Mouse (Mus musculus) MN1 (cell line): Measurements from ENCODE around the gene Srrm1.
"Not testable (repeated sequence)": the region's sequence is repeated elsewhere in the genome, so short reads cannot be mapped to it uniquely, and the experiment has no call there.

Experiments
- DNase-seq: peaks from one replicate; pipeline ENCODE4 v3.0.0-alpha.2; 2016; ENCODE audit warnings: low spot score

Srrm1 gene

GRCm38 (mm10) chr4:135300248-135301041 lies 52.7 kb downstream of the Srrm1 start:
- no peak for DNase-seq

GRCm38 (mm10) chr4:135298680-135299079 lies 54.4 kb downstream of the Srrm1 start:
- no peak for DNase-seq

DNA sequence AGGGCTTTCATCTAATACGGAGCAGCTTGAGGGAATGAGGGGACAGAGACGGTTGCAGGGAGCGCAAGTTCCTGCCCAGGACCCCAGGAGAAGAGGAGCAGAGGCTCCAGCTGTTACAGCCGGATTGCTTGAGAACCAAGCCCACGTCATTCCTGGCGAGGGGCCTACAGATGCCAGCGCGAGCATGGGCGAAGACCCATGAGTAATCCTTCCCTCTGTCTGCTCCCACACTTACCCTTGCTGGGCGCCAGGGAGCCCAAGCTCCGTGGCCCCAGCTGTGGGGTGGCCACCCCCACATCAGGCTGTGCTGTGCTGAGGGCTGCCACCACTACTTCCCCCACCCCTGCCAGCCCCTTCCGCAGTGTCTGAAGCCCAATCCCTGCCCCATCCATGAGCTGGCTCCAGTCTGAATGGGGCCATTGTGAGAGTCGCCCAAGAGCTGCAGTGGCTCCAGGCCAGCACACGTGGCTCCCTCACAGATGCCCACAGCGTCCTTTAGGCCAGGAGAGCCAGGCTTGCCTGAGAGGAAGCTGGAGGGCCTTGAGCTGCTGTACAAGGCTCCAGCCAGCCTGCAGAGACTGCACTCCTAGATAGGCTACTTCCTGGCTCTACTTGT lies 55.1 kb downstream of the Srrm1 start:
- DNase-seq = peak; percentile 68

DNA sequence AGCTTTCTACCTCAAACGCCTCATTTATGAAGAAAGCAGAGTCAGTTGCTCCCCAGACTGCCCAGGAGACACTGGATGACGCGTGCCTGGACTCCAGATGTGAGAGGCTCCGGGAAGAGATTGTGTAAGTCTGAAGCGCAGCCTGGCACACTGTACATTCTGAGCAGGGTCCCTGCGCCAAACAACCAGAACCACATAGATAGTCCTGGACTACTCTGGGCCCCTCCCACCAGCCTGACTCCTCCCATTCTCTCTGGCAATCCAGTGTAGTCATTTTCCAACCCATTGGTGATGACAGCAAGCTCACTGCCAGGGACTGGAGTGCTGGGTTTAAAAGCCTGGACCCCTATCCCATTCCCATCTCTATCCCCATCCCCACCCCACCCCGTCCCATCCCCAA lies 56.0 kb downstream of the Srrm1 start:
- no peak for DNase-seq

DNA sequence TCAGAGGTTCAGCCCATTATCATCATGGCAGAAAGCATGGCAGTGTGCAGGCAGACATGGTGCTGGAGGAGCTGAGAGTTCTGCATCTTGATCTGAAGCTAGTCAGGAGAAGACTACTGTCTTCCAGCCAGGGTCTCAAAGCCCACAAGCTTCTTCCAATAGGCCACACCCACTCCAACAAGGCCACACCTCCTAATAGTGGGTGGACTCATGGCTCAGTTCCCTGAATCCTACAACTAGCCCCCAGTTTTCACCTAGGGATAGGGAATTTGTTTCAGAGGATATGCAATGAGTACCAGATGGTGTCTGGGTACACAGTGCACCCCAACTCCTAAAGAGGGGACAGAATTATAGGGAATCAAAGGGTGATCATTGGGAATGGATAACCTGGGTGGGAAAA lies 56.6 kb downstream of the Srrm1 start:
- no peak for DNase-seq

- DNase-seq = no peak
Measured at GRCm38 (mm10) chr4:135293813-135294212, 59.3 kb downstream of the Srrm1 start.

GRCm38 (mm10) chr4:135292477-135293089 lies 60.5 kb downstream of the Srrm1 start:
- no peak for DNase-seq

DNA sequence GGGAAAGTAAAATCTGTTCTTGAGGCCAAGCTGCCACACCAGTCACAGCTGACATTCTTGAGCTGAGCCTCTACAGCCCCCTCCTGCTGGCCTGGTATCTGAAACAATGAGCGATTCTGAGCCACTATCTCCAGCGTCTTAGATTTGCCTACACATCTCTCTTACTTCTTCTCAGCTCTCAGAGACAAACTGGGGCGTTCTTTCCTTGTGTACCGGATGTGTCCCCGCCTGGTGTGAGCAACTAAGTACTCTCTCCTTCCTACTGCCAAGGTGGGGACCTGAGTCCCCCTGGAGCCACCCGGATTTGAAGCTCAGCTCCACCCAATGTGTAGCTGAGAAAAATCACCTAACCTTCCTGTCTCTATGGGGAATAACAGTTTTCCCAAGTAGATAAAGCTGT lies 61.3 kb downstream of the Srrm1 start:
- DNase-seq = no peak

DNA sequence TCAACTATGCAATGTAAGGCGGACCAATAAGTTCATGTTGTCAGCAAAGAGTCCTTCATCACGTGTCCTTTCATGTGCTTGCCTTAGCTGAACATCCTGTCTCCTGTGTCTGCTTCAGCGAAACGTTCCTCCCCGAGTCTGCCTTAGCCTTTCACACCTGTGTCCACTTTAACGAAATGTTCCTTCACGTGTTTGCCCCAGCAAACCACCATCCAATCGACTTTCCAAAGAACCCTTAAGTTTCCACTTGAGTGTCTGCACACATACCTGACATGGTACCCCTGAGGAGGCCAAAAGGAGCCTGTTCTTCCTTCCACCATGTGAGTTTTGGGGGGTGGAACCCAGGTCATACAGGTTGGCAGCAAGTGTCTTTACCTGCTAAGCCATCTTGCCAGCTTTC lies 61.9 kb downstream of the Srrm1 start:
- no peak for DNase-seq

- no peak for DNase-seq
Measured at GRCm38 (mm10) chr4:135287975-135288374, 65.1 kb downstream of the Srrm1 start.

DNA sequence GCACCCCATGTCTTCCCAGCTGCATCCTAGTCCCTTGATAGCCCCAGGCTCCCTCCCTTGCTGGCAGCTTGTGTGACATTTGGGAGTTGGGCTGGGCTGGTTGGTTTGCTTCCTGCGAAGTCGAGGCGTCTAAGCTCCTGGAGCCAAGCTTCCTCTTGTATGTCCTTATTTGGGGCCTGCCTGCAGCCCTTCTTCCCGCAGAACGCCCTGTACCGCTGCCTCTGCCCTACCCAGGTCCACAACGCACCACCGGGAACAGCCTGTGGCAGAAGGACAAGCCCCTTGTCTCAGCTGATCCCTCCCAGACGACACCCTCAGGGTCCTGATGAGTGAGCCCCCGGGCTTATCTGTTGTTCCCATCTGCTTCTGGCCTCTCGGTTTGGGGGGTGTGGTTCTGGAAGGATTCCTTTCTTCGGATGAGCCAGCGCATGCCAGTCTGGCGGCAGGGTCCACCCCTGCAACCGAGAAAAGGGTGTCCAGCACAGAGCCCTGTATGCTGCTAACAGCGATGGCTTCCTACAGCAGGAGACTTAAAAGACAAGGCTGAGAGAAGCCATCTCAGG lies 66.2 kb downstream of the Srrm1 start:
- peak; percentile 67 for DNase-seq

GRCm38 (mm10) chr4:135286033-135286622 lies 67.0 kb downstream of the Srrm1 start:
- DNase-seq = peak; percentile 35

GRCm38 (mm10) chr4:135285436-135285835 lies 67.7 kb downstream of the Srrm1 start:
- DNase-seq = no peak

GRCm38 (mm10) chr4:135283875-135284274 lies 69.2 kb downstream of the Srrm1 start:
- no peak for DNase-seq

DNA sequence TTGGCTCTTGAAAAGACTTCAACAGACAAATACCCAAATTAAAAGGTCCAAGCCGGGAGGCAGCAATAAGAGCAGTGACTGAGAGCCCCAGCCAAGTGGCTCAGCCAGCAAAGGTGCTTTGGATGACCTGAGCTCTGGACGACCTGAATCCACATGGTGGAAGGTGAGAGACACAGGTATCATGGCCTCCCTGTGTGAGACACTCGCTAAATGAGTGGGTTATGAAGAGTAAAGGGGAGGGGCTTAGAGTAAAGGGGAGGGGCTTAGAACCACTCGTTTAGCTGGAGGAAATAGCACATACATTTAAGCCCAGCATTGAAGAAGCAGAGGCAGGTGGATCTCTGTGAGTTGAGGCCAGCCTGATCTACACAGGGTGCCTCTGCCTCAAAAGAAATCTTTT lies 69.7 kb downstream of the Srrm1 start:
- DNase-seq = no peak

DNA sequence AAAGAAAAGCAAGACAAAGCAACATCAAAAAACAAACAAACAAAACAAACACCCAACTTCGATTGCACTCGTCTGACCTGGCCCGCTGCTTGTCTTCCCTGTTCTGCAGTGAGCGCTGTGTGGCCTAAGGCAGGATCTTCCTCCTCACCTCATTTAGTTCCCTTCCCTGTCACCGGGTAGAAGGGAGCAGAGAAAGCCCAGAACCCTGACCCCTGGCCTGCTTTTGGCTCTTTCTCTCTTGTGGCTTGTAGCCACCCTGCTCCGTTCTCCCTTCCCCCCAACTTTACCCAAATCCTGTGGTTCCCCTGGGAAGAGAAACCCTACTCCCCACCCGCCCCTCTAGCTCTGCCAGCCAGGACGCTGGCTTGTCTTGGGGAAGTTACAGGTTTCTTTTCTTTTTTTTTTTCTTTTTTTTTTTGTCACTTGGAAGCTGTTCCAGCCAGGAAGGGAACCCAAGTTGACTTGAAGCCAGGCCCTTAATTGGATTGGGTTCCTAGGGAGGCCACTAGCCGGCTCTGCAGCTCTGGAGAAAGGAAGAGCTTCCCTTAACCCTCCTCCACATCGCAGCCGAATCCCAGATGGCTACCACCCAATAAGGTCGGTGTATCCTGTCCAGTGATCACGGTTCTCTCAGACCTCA lies 70.3 kb downstream of the Srrm1 start:
- DNase-seq = peak; percentile 79

DNA sequence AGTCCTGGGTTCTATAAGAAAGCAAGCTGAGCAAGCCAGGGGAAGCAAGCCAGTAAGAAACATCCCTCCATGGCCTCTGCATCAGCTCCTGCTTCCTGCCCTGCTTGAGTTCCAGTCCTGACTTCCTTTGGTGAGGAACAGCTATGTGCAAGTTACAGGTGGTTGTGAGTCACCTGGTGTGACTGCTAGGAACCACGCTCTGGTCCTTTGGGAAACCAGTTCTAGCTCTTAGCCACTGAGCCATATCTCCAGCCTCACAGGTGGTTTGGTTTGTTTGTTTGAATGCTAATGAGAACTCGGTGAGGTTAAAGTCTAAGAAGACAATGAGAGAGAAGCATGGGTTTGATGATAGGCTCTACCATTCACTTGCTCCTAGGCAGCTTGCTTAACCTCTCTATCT lies 73.1 kb downstream of the Srrm1 start:
- DNase-seq = not testable (repeated sequence)

GRCm38 (mm10) chr4:135276681-135277379 lies 76.3 kb downstream of the Srrm1 start:
- peak; percentile 35 for DNase-seq

GRCm38 (mm10) chr4:135274761-135275160 lies 78.4 kb downstream of the Srrm1 start:
- no peak for DNase-seq

DNA sequence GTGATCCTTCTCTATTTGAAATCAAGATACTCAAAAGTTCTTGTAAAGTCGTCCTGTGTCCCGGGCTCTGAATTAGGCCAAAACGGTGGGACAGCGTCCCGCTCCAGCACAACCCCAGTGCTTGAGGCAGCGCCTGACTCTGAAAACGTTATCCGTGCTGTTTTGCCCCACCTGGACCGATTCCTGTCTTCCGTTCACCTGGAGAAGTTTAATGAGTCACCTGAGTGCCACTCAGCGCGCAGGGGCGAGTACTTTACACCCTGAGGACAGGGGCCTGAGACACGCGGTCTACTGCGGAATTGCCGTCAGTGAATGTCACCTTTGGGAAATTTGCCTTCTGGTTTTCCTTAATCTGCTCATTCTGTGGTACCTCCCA lies 79.8 kb downstream of the Srrm1 start:
- no peak for DNase-seq

DNA sequence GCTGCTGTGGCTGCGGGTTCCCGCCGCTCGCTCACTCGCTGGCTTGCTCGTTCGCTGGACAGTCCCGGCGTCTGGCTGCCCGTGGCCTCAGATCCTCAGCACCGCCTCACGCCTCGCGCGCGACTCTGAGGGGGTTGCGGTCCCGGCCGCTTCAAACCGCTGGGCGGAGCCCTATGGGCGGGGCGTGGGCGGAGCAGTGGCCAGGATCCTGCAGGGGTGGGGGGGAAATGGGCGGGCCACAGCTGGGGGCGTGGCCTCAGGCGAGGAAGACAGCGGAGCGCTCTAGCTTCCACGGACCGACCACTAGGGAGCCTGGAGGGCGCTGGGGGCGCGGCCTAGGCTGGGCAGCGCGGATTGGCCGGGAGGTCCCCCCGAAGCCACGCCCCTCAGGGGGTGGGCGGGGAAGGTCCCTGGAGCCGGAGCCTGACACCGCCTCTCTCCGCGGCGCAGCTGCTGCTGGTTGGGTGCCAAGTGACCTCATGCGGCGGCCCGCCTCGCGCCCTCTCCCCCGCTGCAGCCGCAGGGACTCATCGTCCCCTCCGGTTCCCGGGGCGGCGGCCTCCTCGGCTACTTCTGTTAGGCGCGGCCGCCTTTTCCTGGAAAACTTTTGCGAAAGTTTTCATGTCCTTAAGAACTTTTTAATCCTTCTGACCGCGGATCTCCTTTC lies 80.3 kb downstream of the Srrm1 start, which contains the start of gene Clic4:
Gene Clic4 (minus strand): TSS at position 175 of the 667 bp plus-strand sequence.
- DNase-seq = peak; percentile 100
